Mouse (Mus musculus): ENCODE measurements at regions not wholly inside any gene's neighbourhood (a gene's known extent, or its start where the extent isn't known, plus 50 kb on each side); places are given as distances from the start of the nearest gene placed in this dataset.
A peak's percentile ranks its signal among the peaks of the same experiment; 100 is the strongest.

DNA sequence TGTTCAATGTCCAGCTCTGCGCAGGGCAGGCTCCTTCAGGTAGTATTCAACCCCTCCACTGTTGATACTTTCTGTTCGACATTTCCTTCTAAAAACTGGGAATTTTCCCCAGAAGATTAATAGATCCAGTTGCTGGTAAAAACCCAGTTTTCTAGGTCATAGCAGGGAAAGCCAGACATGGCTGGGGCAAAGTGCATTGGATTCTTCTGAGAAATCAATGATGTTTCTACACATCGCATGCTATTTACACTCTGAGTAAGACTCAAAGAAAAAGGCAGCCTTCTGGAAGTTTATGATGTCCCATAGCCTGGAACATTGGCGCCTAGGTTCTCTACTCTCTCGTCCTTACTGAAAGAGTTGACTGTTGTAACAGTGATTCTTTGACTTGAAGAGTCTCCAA lies 80.0 kb upstream of the Nphp3 start:
- DNase-seq (ENCODE audit: low spot score) = no peak

DNA sequence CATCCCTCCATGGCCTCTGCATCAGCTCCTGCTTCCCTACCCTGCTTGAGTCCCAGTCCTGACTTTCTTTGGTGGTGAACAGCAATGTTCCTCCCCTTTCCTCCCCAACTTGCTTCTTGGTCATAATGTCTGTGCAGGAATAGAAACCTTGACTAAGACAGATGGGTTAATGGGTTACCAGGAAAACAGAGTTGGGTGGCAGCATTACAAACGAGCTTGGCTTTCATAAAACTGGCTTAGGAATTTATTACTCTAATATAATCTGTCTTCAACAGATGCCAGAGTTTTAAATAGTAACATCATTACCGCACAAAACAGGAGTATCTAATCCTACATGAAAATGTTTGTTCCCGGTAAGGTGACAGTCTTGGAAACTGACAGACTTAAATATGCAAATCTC lies 77.7 kb upstream of the Nphp3 start:
- no peak for DNase-seq (ENCODE audit: low spot score)

DNA sequence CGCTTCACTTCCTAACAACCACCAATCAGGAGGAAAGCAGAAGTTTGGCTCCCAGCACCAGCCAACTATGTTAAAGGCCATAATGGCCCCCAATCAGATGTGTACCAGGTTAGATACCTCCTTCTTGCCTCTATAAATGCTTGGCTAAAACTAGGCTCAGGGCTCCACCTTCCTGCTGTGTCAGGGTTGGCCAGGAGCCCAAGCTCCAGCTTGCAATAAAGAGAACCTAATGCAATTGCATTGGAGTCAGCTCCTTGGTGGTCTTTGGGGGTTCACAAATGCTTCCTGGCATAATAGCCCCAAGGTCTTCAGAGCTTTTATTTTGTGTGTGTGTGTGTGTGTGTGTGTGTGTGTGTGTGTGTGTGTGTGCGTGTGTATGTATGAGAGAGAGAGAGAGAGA lies 76.9 kb upstream of the Nphp3 start:
- no peak for DNase-seq (ENCODE audit: low spot score)

DNA sequence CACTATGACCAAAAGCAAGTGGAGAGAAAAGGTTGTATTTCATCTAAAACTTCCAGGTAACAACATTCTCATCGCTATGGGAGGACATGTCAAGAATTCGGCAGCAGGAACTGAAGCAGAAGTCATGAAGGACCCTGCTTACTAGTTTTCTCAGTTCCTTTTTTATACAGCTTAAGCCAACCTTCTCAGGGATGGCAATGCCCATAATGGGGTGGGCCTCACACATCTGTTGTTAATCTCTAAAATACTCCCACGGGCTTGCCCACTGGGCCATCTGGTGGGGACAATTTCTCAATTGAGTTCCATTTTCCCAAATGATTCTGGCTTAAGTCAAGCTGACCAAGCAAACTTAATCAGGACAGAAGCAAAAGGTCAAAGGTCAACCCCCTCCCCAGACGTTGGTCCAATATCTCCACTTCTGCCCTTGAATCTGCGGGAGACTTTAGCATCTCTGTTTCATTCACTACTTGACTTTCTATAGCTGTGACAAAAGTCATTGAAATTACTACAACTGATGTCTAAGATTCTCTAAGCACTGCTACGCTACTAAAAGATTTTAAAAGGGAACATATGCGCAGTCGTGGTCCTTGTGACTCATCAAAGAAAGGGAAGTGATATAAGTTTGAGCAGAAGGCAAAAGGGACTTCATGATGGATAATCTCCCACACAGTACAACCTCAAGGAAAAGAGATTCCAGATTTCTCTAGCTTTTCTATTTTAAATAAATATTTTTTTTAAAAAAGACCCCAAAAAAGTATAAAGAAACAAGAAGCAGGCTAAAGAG lies 73.4 kb upstream of the Nphp3 start:
- no peak for DNase-seq (ENCODE audit: low spot score)

DNA sequence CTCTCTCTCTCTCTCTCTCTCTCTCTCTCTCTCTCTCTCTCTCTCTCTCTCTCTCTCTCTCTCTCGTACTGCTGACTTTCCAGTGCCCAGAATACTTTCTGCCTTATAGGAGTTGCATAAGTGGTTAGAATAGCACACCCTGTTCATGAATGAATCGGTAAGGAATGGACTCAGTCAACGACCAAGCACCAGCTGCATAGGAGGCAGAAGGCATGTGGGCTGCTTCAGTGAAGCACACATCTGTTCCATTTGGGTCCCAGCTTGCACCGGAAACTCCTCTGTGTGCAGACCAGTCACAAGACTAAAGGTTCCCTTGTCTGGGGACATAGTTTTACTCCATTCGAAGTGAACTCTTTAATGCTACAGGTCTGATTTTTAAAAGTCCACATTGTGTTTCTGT lies 64.3 kb upstream of the Nphp3 start:
- DNase-seq (ENCODE audit: low spot score) = peak; percentile 48

DNA sequence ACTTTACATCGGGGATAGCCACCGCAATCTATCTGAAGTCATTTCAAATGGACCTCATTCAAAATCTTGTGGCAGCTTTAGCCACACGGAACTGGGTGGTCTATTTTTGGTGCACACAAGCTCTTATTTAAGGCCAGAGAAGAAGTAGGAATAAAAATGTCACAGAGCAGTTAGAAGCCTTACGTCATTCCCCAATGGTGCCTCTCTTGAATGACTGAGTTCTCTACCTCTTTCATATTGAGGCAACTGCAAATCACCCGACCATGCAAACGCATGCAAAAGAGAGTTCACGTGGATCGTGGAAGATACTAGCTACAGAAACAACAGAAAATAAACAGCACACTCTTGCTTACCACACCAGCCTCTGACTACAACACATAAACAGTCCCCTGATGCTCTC lies 62.3 kb upstream of the Nphp3 start:
- DNase-seq (ENCODE audit: low spot score) = no peak

DNA sequence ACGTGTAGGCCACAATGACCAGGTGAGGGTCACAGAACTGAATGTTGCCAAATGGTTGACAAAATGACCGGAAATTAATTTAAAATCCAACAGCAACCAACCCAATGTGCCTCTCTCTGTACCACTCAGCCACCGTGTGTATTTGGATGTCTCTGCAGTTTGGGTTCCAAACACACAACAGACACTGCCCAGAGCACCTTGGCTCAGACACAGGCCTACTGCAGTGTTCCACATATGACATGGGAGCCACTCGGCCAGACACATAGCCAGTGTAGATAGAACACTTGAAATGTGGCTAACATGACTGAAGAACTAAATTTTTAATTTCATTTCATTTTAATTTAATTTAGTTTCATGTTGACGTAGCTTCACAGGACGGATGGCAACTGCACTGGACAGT lies 61.8 kb upstream of the Nphp3 start:
- DNase-seq (ENCODE audit: low spot score) = no peak

DNA sequence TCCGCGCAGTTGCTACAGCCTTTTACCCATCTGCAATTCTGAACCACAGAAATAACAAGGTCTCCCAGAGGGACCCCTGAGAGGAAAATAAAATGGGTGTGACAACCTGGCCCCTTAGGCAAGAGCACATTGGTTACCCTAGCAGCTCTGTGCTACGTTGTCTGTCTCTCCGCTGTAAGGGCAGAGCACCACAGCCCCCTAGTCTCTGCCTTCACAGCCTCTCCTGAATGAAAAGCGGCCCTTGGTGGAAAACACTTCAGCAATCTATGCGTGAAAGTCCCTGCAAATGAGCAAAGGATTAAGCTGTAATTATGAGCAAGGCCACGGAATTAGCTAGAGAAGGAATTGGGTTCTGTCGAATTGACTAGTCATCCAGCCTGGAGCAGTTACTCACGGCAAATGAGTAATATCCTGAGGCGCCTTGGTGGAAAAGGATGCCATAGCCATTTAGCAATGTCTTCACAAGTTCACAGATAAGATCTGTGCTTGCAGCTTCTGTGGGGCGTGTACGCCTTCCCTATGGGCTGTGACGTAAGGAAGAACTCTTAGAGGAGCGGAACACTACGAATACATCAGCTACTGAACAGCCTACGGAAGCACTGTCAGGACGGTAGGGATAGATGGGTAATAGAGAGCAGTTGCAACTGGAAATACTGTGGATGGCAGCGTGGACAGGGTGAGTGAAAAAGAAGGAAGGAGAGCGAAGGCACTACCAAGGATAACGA lies 61.0 kb upstream of the Nphp3 start:
- no peak for DNase-seq (ENCODE audit: low spot score)

DNA sequence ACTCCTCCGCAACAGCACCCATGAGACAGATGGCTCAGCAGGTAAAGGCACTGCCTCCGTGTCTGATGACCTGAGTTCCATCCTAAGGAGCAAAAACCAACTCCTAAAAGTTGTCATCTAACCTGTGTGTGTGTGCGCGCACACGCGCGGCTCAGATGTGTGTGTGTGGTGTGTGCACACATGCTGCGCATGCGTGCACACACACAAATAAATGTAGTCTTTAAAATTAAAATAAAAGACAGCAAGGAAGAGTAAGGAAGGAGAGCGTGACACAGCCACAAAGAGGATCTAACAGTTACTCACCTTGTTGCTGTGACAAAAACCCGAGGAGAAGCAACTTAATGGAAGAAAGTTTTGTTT lies 60.5 kb upstream of the Nphp3 start:
- DNase-seq (ENCODE audit: low spot score) = no peak

DNA sequence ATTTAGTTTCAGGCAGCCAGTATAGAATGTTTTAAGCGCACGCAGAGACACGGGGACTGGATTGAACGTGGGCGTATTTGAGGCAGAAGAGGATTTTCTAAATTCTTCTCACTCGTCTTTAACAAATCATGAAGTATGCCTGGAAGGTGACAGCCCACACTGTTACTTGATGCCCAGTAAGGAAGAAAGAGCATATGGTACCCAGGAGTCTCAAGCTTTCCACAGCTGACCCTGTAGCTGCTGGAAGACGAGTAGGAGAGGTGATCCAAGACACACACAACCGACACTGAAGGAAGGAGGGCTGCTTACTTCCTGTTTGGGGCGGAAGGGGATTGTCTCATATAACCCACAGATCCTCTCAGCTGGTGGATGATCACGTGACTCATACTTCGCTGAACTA lies 56.9 kb upstream of the Nphp3 start:
- DNase-seq (ENCODE audit: low spot score) = no peak

DNA sequence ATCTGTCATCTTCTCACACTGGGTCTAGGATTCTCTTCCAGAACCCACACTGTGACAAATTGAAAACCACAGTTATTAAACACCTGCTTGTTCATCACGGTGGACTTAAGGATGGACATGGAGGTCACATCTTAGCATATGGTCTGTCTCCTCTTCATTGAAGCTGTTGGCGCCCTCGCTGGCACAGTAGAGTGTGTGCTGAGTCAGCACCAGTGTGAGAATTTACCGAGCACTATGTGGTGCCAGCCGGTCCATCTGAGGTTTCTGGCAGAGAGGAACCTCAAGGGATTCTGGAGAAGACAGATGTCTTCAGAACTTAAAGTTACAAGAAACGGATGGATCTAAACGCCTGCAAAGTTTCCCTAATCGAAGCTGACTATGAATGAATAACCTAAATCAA lies 50.5 kb upstream of the Nphp3 start:
- no peak for DNase-seq (ENCODE audit: low spot score)
